Mouse (Mus musculus): Measurements from ENCODE around the gene Alx1. TPM values are rescaled to one million over a fixed set of nuclear protein-coding genes. Genes with fewer than 3 reads are reported as not detected.

Gene Alx1
- not detected in 2 replicates for polyA plus RNA-seq (2012; ENCODE audit: insufficient read depth, insufficient read length, low replicate concordance, missing spikeins)

DNA sequence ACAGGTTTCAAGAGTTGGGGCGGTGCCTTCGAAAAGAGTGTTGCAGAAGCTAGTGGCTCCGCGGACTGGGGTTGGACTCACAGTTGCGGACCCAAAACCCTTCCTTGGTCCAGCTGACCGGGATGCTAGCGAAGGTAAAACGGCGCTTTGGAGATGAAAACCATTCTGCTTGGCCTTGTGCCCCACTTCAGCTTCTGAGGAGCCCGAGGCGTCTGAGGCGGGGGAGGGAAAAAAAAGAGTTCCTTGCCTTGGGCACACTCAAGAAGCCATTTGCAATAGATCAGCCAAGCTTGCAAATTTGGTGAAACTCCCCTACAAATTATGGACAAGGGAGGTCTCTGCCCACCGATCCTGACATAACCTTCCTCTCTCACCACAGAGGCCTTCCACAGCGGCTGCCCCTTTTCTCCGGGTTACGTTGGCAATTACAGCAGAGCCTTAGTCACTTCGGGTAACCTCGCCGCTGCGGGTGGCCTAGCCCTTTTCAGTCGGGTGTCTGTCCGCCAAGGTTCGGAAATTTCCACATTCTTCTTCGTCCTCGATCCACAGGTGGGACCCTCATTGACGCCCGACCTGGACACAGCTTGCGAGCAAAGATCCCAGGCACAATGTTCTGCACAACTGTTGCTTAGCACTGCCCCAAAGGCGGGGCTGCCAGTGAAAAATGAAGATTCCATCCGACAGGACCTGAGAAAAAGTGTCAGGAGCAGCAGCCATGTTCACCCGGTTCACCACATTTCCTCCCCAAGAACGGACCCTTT lies at the start of gene Alx1:
TSS of gene Alx1 (minus strand) at position 486 of the 761 bp plus-strand sequence.
- no peak within 1 kb of the TSS for H3K27ac ChIP-seq (ENCODE audit: insufficient read depth, low read depth, low read length)
- 4% methylated on average over 32 of the region's 32 CpGs for WGBS
- H3K4me1 ChIP-seq (ENCODE audit: control insufficient read depth, insufficient read depth, low read length): peaks cover 7% of the 10 kb centered on the region; the same call in 1 of the 2 replicates
- TF ChIP-seq CTCF (IDR thresholded peaks at IDR 0.05; ENCODE audit: insufficient read depth, low read depth, low read length): no peak
- TF ChIP-seq POLR2A (IDR thresholded peaks at IDR 0.05; ENCODE audit: insufficient read depth, low read depth, low read length): no peak
- H3K4me3 ChIP-seq (ENCODE audit: insufficient read depth, low read depth, low read length): no peak within 1 kb of the TSS

DNA sequence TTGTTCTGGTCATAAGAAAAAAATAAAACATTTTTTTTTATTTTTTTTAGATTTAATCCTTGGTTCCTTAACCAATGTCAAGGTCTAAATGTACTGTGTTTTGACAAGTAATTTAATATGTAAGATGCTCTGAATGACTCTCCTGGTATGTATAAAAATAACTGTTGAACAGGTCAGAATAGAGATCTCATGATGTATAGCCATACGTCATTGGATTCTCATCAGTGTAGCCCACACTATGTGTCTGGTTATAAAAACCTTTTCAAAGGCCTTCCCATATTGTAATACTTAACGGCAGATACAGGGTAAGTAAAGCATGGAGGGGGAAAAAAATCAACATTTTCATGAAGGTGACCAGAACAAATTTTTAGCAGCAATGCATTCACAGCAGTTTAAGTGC lies 19.6 kb upstream of the Alx1 start:
- H3K27ac ChIP-seq (ENCODE audit: insufficient read depth, low read depth, low read length): no peak overlapping the region
- H3K4me1 ChIP-seq (ENCODE audit: control insufficient read depth, insufficient read depth, low read length): no peaks in the 10 kb centered on the region
- no peak overlapping the region for H3K4me3 ChIP-seq (ENCODE audit: insufficient read depth, low read depth, low read length)
- 86% methylated on average over 2 of the region's 2 CpGs for WGBS
- no peak for TF ChIP-seq POLR2A (IDR thresholded peaks at IDR 0.05; ENCODE audit: insufficient read depth, low read depth, low read length)
- no peak for TF ChIP-seq CTCF (IDR thresholded peaks at IDR 0.05; ENCODE audit: insufficient read depth, low read depth, low read length)

DNA sequence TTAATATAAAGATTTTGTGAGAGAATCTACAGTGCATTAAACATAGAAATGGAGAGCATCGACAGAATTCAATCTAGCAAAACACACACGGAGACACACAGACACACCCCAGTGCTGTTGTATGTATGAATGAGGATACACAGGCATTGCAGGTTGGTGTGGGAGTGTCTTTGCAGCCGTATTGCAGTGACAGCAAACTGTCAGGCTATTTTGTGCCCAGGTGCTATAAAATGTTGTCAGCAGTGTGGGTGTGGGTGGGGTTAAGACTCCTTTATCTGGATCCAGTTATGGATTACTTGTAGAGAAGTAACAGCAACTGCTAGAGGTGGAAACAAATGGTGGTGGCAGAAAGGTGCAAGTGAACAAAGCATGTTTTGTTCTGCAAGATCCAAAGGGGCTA lies 16.6 kb upstream of the Alx1 start:
- TF ChIP-seq CTCF (IDR thresholded peaks at IDR 0.05; ENCODE audit: insufficient read depth, low read depth, low read length) (no peak), POLR2A (IDR thresholded peaks at IDR 0.05; ENCODE audit: insufficient read depth, low read depth, low read length) (no peak)
- H3K27ac ChIP-seq (ENCODE audit: insufficient read depth, low read depth, low read length): no peak overlapping the region
- no peak overlapping the region for H3K4me3 ChIP-seq (ENCODE audit: insufficient read depth, low read depth, low read length)
- 85% methylated on average over 3 of the region's 3 CpGs for WGBS
- H3K4me1 ChIP-seq (ENCODE audit: control insufficient read depth, insufficient read depth, low read length): no peaks in the 10 kb centered on the region

DNA sequence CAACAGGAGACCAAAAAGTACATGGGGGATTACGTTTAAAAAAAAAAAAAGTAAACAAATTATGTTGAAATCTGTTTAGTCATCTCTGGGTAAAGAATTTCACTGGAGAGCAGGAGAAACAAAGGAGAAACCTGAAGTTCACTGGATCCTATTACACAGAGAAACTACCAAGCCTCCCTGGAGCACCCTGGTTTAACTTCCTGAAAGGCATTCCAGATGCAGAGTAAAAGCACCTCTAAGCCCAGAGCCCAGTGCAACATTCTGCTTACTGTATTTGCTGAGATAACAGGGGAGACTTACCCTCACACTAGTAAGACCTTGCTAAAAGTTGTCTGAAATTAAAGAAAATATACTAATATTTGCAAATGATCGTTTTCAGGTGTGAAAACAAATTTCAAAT lies 15.0 kb upstream of the Alx1 start:
- no peak overlapping the region for H3K4me3 ChIP-seq (ENCODE audit: insufficient read depth, low read depth, low read length)
- WGBS: 52% methylated on average over 2 of the region's 2 CpGs
- TF ChIP-seq CTCF (IDR thresholded peaks at IDR 0.05; ENCODE audit: insufficient read depth, low read depth, low read length) (no peak), POLR2A (IDR thresholded peaks at IDR 0.05; ENCODE audit: insufficient read depth, low read depth, low read length) (no peak)
- no peak overlapping the region for H3K27ac ChIP-seq (ENCODE audit: insufficient read depth, low read depth, low read length)
- no peaks in the 10 kb centered on the region for H3K4me1 ChIP-seq (ENCODE audit: control insufficient read depth, insufficient read depth, low read length)

DNA sequence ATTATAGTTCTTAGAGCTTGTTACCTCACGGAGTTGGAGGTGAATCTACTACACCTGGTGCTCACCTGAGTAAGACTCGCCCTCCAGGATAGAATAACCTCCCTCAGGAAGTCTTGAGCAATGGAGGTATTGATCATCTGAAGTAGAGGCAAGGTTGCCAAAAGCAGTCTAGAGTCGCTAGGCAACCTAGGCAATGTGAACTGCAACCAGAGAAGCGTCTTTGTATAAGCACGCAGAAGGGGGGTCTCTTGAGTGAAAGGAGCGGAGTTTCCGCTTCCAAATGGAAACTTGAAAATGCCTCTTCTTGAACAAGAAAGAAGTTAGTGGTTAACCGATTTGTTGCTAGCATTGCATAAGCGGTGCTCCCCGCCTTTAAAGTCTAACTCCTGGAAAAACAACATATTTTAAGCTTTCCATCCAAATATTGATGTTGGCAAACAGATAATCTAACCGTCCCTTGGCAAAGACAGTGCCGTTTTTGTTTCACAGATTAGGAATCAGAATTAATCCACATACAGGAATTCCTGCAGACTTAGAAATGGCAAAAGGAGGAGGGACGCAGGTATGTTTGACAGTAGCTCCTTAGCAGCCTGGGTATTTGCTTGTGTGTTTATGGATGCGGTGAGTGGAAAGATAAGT lies 5.1 kb upstream of the Alx1 start:
- 3% methylated on average over 14 of the region's 14 CpGs for WGBS
- TF ChIP-seq CTCF (IDR thresholded peaks at IDR 0.05; ENCODE audit: insufficient read depth, low read depth, low read length) (no peak), POLR2A (IDR thresholded peaks at IDR 0.05; ENCODE audit: insufficient read depth, low read depth, low read length) (no peak)
- H3K4me3 ChIP-seq (ENCODE audit: insufficient read depth, low read depth, low read length): no peak overlapping the region
- H3K4me1 ChIP-seq (ENCODE audit: control insufficient read depth, insufficient read depth, low read length): no peaks in the 10 kb centered on the region
- H3K27ac ChIP-seq (ENCODE audit: insufficient read depth, low read depth, low read length): no peak overlapping the region

DNA sequence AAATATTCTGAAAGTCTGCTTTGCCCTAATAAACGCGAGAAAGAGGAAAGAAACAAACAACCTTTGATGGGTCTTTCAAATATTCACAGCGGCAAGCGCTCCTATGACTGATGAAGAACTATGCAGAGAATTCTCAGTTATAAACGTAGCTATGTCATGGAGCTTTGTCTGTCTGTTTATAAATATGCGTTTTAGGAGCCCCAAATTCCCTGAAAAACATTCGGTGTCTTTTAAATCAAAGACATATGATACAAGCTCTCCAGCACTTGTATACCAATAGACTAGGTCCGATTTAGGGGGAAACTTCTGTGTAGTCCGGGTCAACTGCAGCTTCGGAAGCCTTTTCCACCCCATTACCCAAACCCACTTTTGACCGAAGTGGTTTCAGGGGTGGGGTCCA lies 916 bp upstream of the Alx1 start:
- Histone ChIP-seq H3K4me3 (ENCODE audit: insufficient read depth, low read depth, low read length) (no peak overlapping the region), H3K27ac (ENCODE audit: insufficient read depth, low read depth, low read length) (no peak overlapping the region), H3K4me1 (ENCODE audit: control insufficient read depth, insufficient read depth, low read length) (peaks cover 7% of the 10 kb centered on the region; the same call in 1 of the 2 replicates)
- no peak for TF ChIP-seq POLR2A (IDR thresholded peaks at IDR 0.05; ENCODE audit: insufficient read depth, low read depth, low read length)
- TF ChIP-seq CTCF (IDR thresholded peaks at IDR 0.05; ENCODE audit: insufficient read depth, low read depth, low read length): no peak
- 9% methylated on average over 11 of the region's 11 CpGs for WGBS

GRCm38 (mm10) chr10:103029132-103029729 lies 784 bp downstream of the Alx1 start:
- WGBS: 6% methylated on average over 23 of the region's 23 CpGs
- Histone ChIP-seq H3K4me3 (ENCODE audit: insufficient read depth, low read depth, low read length) (no peak overlapping the region), H3K4me1 (ENCODE audit: control insufficient read depth, insufficient read depth, low read length) (peaks cover 7% of the 10 kb centered on the region; the same call in 1 of the 2 replicates), H3K27ac (ENCODE audit: insufficient read depth, low read depth, low read length) (no peak overlapping the region)
- TF ChIP-seq CTCF (IDR thresholded peaks at IDR 0.05; ENCODE audit: insufficient read depth, low read depth, low read length) (no peak), POLR2A (IDR thresholded peaks at IDR 0.05; ENCODE audit: insufficient read depth, low read depth, low read length) (no peak)

DNA sequence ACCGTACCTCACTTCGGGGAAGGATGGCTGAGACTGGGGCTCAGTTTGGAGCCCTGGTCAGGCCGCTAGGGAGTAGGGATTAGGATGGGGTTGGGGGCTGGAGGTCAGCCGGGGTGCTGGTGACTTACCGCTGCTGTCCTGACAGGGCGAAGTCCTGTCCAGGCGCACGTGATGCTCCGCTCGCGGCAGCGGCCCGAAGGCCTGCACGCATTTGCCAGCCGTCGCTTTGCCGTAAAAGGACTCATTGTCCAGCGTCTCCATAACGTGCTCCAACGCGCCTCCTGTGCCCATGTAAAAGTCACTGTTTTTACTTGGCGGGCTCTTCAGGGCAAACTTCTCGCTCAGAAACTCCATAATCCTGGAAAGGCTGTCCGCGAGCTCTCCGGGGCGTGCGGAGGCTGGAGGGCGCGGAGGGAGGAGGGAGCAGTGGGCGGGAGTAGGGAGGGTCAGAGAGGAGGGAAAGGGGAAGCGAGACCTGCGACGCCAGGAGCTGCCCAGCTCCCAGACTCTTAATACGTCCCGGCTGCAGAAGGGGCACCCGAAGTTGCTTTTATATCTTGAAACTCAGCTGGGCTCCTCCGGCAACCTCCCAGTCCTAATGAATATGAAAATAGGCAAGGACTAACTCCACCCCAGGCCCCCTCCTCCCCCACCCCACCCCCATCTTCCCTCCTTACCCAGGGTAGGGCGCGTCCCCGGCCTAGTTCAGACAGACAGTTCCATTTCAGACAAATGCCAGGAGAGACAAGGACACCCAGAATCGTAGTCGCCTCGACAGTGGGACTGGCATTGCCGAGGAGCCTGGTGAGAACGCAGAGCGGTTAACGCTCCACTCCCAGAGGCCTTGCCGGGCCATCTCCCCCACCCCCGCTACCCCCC lies 1.5 kb downstream of the Alx1 start:
- TF ChIP-seq POLR2A (IDR thresholded peaks at IDR 0.05; ENCODE audit: insufficient read depth, low read depth, low read length) (no peak), CTCF (IDR thresholded peaks at IDR 0.05; ENCODE audit: insufficient read depth, low read depth, low read length) (no peak)
- H3K4me3 ChIP-seq (ENCODE audit: insufficient read depth, low read depth, low read length): no peak overlapping the region
- H3K4me1 ChIP-seq (ENCODE audit: control insufficient read depth, insufficient read depth, low read length): peaks cover 7% of the 10 kb centered on the region; the same call in 1 of the 2 replicates
- WGBS: 1% methylated on average over 50 of the region's 50 CpGs
- no peak overlapping the region for H3K27ac ChIP-seq (ENCODE audit: insufficient read depth, low read depth, low read length)

All from olfactory bulb, adult 2 months (tissue).